Mouse (Mus musculus): ENCODE measurements around the gene Lpp. TPM values are rescaled to one million over a fixed set of nuclear protein-coding genes. Genes with fewer than 3 reads are reported as not detected.

Gene Lpp
- total and polyA plus RNA-seq, 3 experiments = 0.16 TPM; not detected in 2

GRCm38 (mm10) chr16:24361667-24362066, 31.6 kb upstream of the Lpp start:
- ATAC-seq (ENCODE audit: extremely low read depth, insufficient number of reproducible peaks, low FRiP score, poor library complexity, severe bottlenecking) (no peak), DNase-seq (ENCODE audit: low spot score) (no peak)
- H3K27me3 ChIP-seq (ENCODE audit: insufficient read depth, low read length) = no peaks in the 10 kb centered on the region
- H3K4me3 ChIP-seq (ENCODE audit: low read depth, low read length) = no peak overlapping the region
- no peaks in the 10 kb centered on the region for H3K36me3 ChIP-seq (replicated peaks)
- H3K9me3 ChIP-seq (replicated peaks) = peaks cover 14% of the 10 kb centered on the region
- no peaks in the 10 kb centered on the region for H3K4me1 ChIP-seq (ENCODE audit: insufficient read depth, low read depth, low read length)
- TF ChIP-seq GATA1 (IDR thresholded peaks at IDR 0.05; ENCODE audit: borderline replicate concordance, low read length) = no peak
- no peak for TF ChIP-seq POLR2AphosphoS5 (IDR thresholded peaks at IDR 0.05; ENCODE audit: insufficient replicate concordance, low read depth, low read length)
- TF ChIP-seq TAL1 (conservative IDR thresholded peaks at IDR 0.05; ENCODE audit: low read depth, low read length) = no peak
- TF ChIP-seq CTCF (IDR thresholded peaks at IDR 0.05; ENCODE audit: low read depth, low read length) = no peak
- TF ChIP-seq GATA2 (IDR thresholded peaks at IDR 0.05; ENCODE audit: borderline replicate concordance, low read depth, low read length) = no peak

- Histone ChIP-seq H3K36me3 (replicated peaks) (no peaks in the 10 kb centered on the region), H3K4me1 (ENCODE audit: insufficient read depth, low read depth, low read length) (no peaks in the 10 kb centered on the region), H3K27me3 (ENCODE audit: insufficient read depth, low read length) (no peaks in the 10 kb centered on the region), H3K4me3 (ENCODE audit: low read depth, low read length) (no peak overlapping the region), H3K9me3 (replicated peaks) (peaks cover 14% of the 10 kb centered on the region)
- no peak for ATAC-seq (ENCODE audit: extremely low read depth, insufficient number of reproducible peaks, low FRiP score, poor library complexity, severe bottlenecking)
- TF ChIP-seq GATA1 (IDR thresholded peaks at IDR 0.05; ENCODE audit: borderline replicate concordance, low read length) (no peak), CTCF (IDR thresholded peaks at IDR 0.05; ENCODE audit: low read depth, low read length) (no peak), POLR2AphosphoS5 (IDR thresholded peaks at IDR 0.05; ENCODE audit: insufficient replicate concordance, low read depth, low read length) (no peak), GATA2 (IDR thresholded peaks at IDR 0.05; ENCODE audit: borderline replicate concordance, low read depth, low read length) (no peak), TAL1 (conservative IDR thresholded peaks at IDR 0.05; ENCODE audit: low read depth, low read length) (no peak)
- no peak for DNase-seq (ENCODE audit: low spot score)
Observed at GRCm38 (mm10) chr16:24364030-24364687, 29.1 kb upstream of the Lpp start.

GRCm38 (mm10) chr16:24365900-24366299, 27.4 kb upstream of the Lpp start:
- DNase-seq (ENCODE audit: low spot score) (no peak), ATAC-seq (ENCODE audit: extremely low read depth, insufficient number of reproducible peaks, low FRiP score, poor library complexity, severe bottlenecking) (no peak)
- TF ChIP-seq TAL1 (conservative IDR thresholded peaks at IDR 0.05; ENCODE audit: low read depth, low read length) = no peak
- TF ChIP-seq POLR2AphosphoS5 (IDR thresholded peaks at IDR 0.05; ENCODE audit: insufficient replicate concordance, low read depth, low read length) = no peak
- TF ChIP-seq CTCF (IDR thresholded peaks at IDR 0.05; ENCODE audit: low read depth, low read length) = no peak
- no peak for TF ChIP-seq GATA1 (IDR thresholded peaks at IDR 0.05; ENCODE audit: borderline replicate concordance, low read length)
- TF ChIP-seq GATA2 (IDR thresholded peaks at IDR 0.05; ENCODE audit: borderline replicate concordance, low read depth, low read length) = no peak
- Histone ChIP-seq H3K9me3 (replicated peaks) (peaks cover 18% of the 10 kb centered on the region), H3K4me1 (ENCODE audit: insufficient read depth, low read depth, low read length) (no peaks in the 10 kb centered on the region), H3K4me3 (ENCODE audit: low read depth, low read length) (no peak overlapping the region), H3K27me3 (ENCODE audit: insufficient read depth, low read length) (no peaks in the 10 kb centered on the region), H3K36me3 (replicated peaks) (no peaks in the 10 kb centered on the region)

- Histone ChIP-seq H3K4me1 (ENCODE audit: insufficient read depth, low read depth, low read length) (no peaks in the 10 kb centered on the region), H3K27me3 (ENCODE audit: insufficient read depth, low read length) (no peaks in the 10 kb centered on the region), H3K36me3 (replicated peaks) (no peaks in the 10 kb centered on the region), H3K9me3 (replicated peaks) (peaks cover 15% of the 10 kb centered on the region), H3K4me3 (ENCODE audit: low read depth, low read length) (no peak overlapping the region)
- no peak for TF ChIP-seq TAL1 (conservative IDR thresholded peaks at IDR 0.05; ENCODE audit: low read depth, low read length)
- no peak for TF ChIP-seq GATA1 (IDR thresholded peaks at IDR 0.05; ENCODE audit: borderline replicate concordance, low read length)
- no peak for TF ChIP-seq POLR2AphosphoS5 (IDR thresholded peaks at IDR 0.05; ENCODE audit: insufficient replicate concordance, low read depth, low read length)
- no peak for TF ChIP-seq GATA2 (IDR thresholded peaks at IDR 0.05; ENCODE audit: borderline replicate concordance, low read depth, low read length)
- TF ChIP-seq CTCF (IDR thresholded peaks at IDR 0.05; ENCODE audit: low read depth, low read length) = no peak
- ATAC-seq (ENCODE audit: extremely low read depth, insufficient number of reproducible peaks, low FRiP score, poor library complexity, severe bottlenecking) (no peak), DNase-seq (ENCODE audit: low spot score) (no peak)
Observed at GRCm38 (mm10) chr16:24367071-24367470, 26.2 kb upstream of the Lpp start.

GRCm38 (mm10) chr16:24367506-24367905, 25.8 kb upstream of the Lpp start:
- Histone ChIP-seq H3K9me3 (replicated peaks) (peaks cover 15% of the 10 kb centered on the region), H3K4me3 (ENCODE audit: low read depth, low read length) (no peak overlapping the region), H3K4me1 (ENCODE audit: insufficient read depth, low read depth, low read length) (no peaks in the 10 kb centered on the region), H3K27me3 (ENCODE audit: insufficient read depth, low read length) (no peaks in the 10 kb centered on the region), H3K36me3 (replicated peaks) (no peaks in the 10 kb centered on the region)
- no peak for DNase-seq (ENCODE audit: low spot score)
- no peak for TF ChIP-seq GATA1 (IDR thresholded peaks at IDR 0.05; ENCODE audit: borderline replicate concordance, low read length)
- TF ChIP-seq POLR2AphosphoS5 (IDR thresholded peaks at IDR 0.05; ENCODE audit: insufficient replicate concordance, low read depth, low read length) = no peak
- no peak for TF ChIP-seq CTCF (IDR thresholded peaks at IDR 0.05; ENCODE audit: low read depth, low read length)
- TF ChIP-seq TAL1 (conservative IDR thresholded peaks at IDR 0.05; ENCODE audit: low read depth, low read length) = no peak
- TF ChIP-seq GATA2 (IDR thresholded peaks at IDR 0.05; ENCODE audit: borderline replicate concordance, low read depth, low read length) = no peak
- no peak for ATAC-seq (ENCODE audit: extremely low read depth, insufficient number of reproducible peaks, low FRiP score, poor library complexity, severe bottlenecking)

GRCm38 (mm10) chr16:24376478-24376877, 16.8 kb upstream of the Lpp start:
- DNase-seq (ENCODE audit: low spot score) (no peak), ATAC-seq (ENCODE audit: extremely low read depth, insufficient number of reproducible peaks, low FRiP score, poor library complexity, severe bottlenecking) (no peak)
- no peak for TF ChIP-seq GATA2 (IDR thresholded peaks at IDR 0.05; ENCODE audit: borderline replicate concordance, low read depth, low read length)
- TF ChIP-seq POLR2AphosphoS5 (IDR thresholded peaks at IDR 0.05; ENCODE audit: insufficient replicate concordance, low read depth, low read length) = no peak
- TF ChIP-seq TAL1 (conservative IDR thresholded peaks at IDR 0.05; ENCODE audit: low read depth, low read length) = no peak
- TF ChIP-seq GATA1 (IDR thresholded peaks at IDR 0.05; ENCODE audit: borderline replicate concordance, low read length) = no peak
- TF ChIP-seq CTCF (IDR thresholded peaks at IDR 0.05; ENCODE audit: low read depth, low read length) = no peak
- H3K36me3 ChIP-seq (replicated peaks) = no peaks in the 10 kb centered on the region
- H3K4me3 ChIP-seq (ENCODE audit: low read depth, low read length) = no peak overlapping the region
- peaks cover 6% of the 10 kb centered on the region for H3K9me3 ChIP-seq (replicated peaks)
- H3K4me1 ChIP-seq (ENCODE audit: insufficient read depth, low read depth, low read length) = no peaks in the 10 kb centered on the region
- no peaks in the 10 kb centered on the region for H3K27me3 ChIP-seq (ENCODE audit: insufficient read depth, low read length)
